Mouse (Mus musculus) MEL (cell line): ENCODE results near the gene Atg4a-ps. TPM values are rescaled to one million over a fixed set of nuclear protein-coding genes. Genes with fewer than 3 reads are reported as not detected.

Experiments
- DNase-seq: peaks from one replicate; pipeline ENCODE4 v3.0.0; 2011; ENCODE audit warnings: low read depth, low spot score
- H3K27ac ChIP-seq: 2 replicates; pipeline ENCODE4 v1.5.1; 2012; ENCODE audit warnings: low read depth, mild to moderate bottlenecking, control low read depth, low read length, moderate library complexity; ENCODE audit not compliant: control insufficient read depth
- H3K27me3 ChIP-seq, 2 experiments: fragments of 150-350 bp in 1 of 2; sonication (generic) in 1 of 2; 2 replicates each; pipeline ENCODE4 v1.6.1; 2012; ENCODE audit warnings: low read length in 2 of 2, mild to moderate bottlenecking in 2 of 2, improper control_type of control experiment in 1 of 2, moderate library complexity in 1 of 2; ENCODE audit not compliant: insufficient read depth in 2 of 2, control insufficient read depth in 1 of 2
- H3K36me3 ChIP-seq, 2 experiments: 2 replicates each; pipeline ENCODE4 v1.6.1; 2012 to 2014; ENCODE audit warnings: low read length in 2 of 2, improper control_type of control experiment in 1 of 2, inconsistent platforms in 1 of 2, mild to moderate bottlenecking in 1 of 2; ENCODE audit not compliant: insufficient read depth in 2 of 2, control insufficient read depth in 1 of 2
- H3K4me1 ChIP-seq, 2 experiments: fragments of 150-350 bp in 1 of 2; sonication (generic) in 1 of 2; 2 replicates each; pipeline ENCODE4 v1.6.1; 2012; ENCODE audit warnings: low read length in 2 of 2, improper control_type of control experiment in 1 of 2, mild to moderate bottlenecking in 1 of 2; ENCODE audit not compliant: insufficient read depth in 2 of 2, control insufficient read depth in 1 of 2
- H3K4me3 ChIP-seq, 2 experiments: fragments of 150-350 bp in 1 of 2; sonication (generic) in 1 of 2; 2 replicates each; pipeline ENCODE4 v1.5.1; 2012; ENCODE audit warnings: low read depth in 2 of 2, low read length in 2 of 2, mild to moderate bottlenecking in 2 of 2, moderate library complexity in 2 of 2, control low read depth in 1 of 2, improper control_type of control experiment in 1 of 2; ENCODE audit not compliant: control insufficient read depth in 1 of 2, insufficient read depth in 1 of 2
- H3K79me2 ChIP-seq: 2 replicates; pipeline ENCODE4 v1.6.1; 2012; ENCODE audit warnings: mild to moderate bottlenecking, low read length, moderate library complexity; ENCODE audit not compliant: control insufficient read depth, poor library complexity, insufficient read depth
- H3K9ac ChIP-seq: 2 replicates; pipeline ENCODE4 v1.6.1; 2012; ENCODE audit warnings: low read depth, mild to moderate bottlenecking, control low read depth, low read length, moderate library complexity; ENCODE audit not compliant: control insufficient read depth, poor library complexity, severe bottlenecking
- H3K9me3 ChIP-seq: fragments of 150-350 bp; sonication (generic); replicated peaks from 2 replicates; pipeline ENCODE4 v1.6.1; 2012; ENCODE audit warnings: mild to moderate bottlenecking, low read length, improper control_type of control experiment, moderate library complexity; ENCODE audit not compliant: insufficient read depth
- BHLHE40 ChIP-seq: IDR thresholded peaks from 2 replicates; pipeline ENCODE4 v1.6.1; 2012; ENCODE audit warnings: low read depth, mild to moderate bottlenecking, inconsistent platforms, low read length, improper control_type of control experiment, borderline replicate concordance
- CTCF ChIP-seq, 3 experiments: IDR thresholded peaks in 2 of 3; conservative IDR thresholded peaks in 1 of 3; 2 replicates each; pipeline ENCODE4 v1.5.1; 2011 to 2012; ENCODE audit warnings: low read length in 3 of 3, low read depth in 2 of 3, mild to moderate bottlenecking in 2 of 3, improper control_type of control experiment in 1 of 3, inconsistent platforms in 1 of 3, mixed read lengths in 1 of 3, moderate library complexity in 1 of 3; ENCODE audit not compliant: control insufficient read depth in 1 of 3, insufficient read depth in 1 of 3, poor library complexity in 1 of 3, severe bottlenecking in 1 of 3
- EP300 ChIP-seq, 2 experiments: IDR thresholded peaks; 2 replicates each; pipeline ENCODE4 v1.6.1; 2011; ENCODE audit warnings: improper control_type of control experiment in 2 of 2, low read length in 2 of 2, low read depth in 1 of 2, mild to moderate bottlenecking in 1 of 2
- ETS1 ChIP-seq: IDR thresholded peaks from 2 replicates; pipeline ENCODE4 v1.6.1; 2012; ENCODE audit warnings: low read depth, mild to moderate bottlenecking, inconsistent platforms, low read length, improper control_type of control experiment, moderate library complexity
- HCFC1 ChIP-seq: IDR thresholded peaks from 2 replicates; pipeline ENCODE4 v1.6.1; 2012; ENCODE audit warnings: low read depth, mild to moderate bottlenecking, inconsistent platforms, low read length, improper control_type of control experiment, moderate library complexity
- JUND ChIP-seq: IDR thresholded peaks from 2 replicates; pipeline ENCODE4 v1.6.1; 2011; ENCODE audit warnings: low read depth, mild to moderate bottlenecking, improper control_type of control experiment, low read length
- MAZ ChIP-seq: IDR thresholded peaks from 2 replicates; pipeline ENCODE4 v1.6.1; 2012; ENCODE audit warnings: low read depth, mild to moderate bottlenecking, inconsistent platforms, low read length, improper control_type of control experiment
- MYB ChIP-seq: IDR thresholded peaks from 2 replicates; pipeline ENCODE4 v1.6.1; 2011; ENCODE audit warnings: mild to moderate bottlenecking, low read depth, low read length, improper control_type of control experiment
- NELFE ChIP-seq: IDR thresholded peaks from 2 replicates; pipeline ENCODE4 v1.6.1; 2011; ENCODE audit warnings: low read depth, low read length, improper control_type of control experiment
- NRF1 ChIP-seq: IDR thresholded peaks from 2 replicates; pipeline ENCODE4 v1.6.1; 2014; ENCODE audit warnings: low read depth, mild to moderate bottlenecking, inconsistent platforms, low read length, improper control_type of control experiment, moderate library complexity; ENCODE audit not compliant: poor library complexity, insufficient read depth, severe bottlenecking
- POLR2A ChIP-seq, 2 experiments: IDR thresholded peaks; 2 replicates each; pipeline ENCODE4 v1.6.1; 2011 to 2012; ENCODE audit warnings: low read length in 2 of 2, mild to moderate bottlenecking in 2 of 2, control low read depth in 1 of 2, improper control_type of control experiment in 1 of 2, low read depth in 1 of 2, moderate library complexity in 1 of 2; ENCODE audit not compliant: control insufficient read depth in 1 of 2, insufficient read depth in 1 of 2, poor library complexity in 1 of 2
- POLR2AphosphoS5 ChIP-seq: IDR thresholded peaks from 2 replicates; pipeline ENCODE4 v1.6.1; 2012; ENCODE audit warnings: low read depth, borderline replicate concordance, mild to moderate bottlenecking, inconsistent platforms, low read length, moderate library complexity, mixed read lengths
- RCOR1 ChIP-seq: IDR thresholded peaks from 2 replicates; pipeline ENCODE4 v1.6.1; 2012; ENCODE audit warnings: low read depth, mild to moderate bottlenecking, inconsistent platforms, low read length, improper control_type of control experiment
- TAL1 ChIP-seq: IDR thresholded peaks from 2 replicates; pipeline ENCODE4 v1.6.1; 2012; ENCODE audit warnings: mild to moderate bottlenecking, inconsistent platforms, low read length, moderate library complexity, mixed read lengths
- TBP ChIP-seq: IDR thresholded peaks from 2 replicates; pipeline ENCODE4 v1.8.0; 2011; ENCODE audit warnings: low read depth, low read length, improper control_type of control experiment
- polyA plus RNA-seq, 2 experiments: library from polyadenylated mRNA; stranded (reverse) in 1 of 2; unstranded in 1 of 2; fragments of >175 nt in 1 of 2; fragments of >200 nt in 1 of 2; gene quantifications; 2 replicates each; pipeline versions ENCODE4 v1.2.1 to v1.2.4; 2012; ENCODE audit warnings: low replicate concordance in 2 of 2, low read depth in 1 of 2; ENCODE audit not compliant: insufficient read length in 2 of 2, insufficient read depth in 1 of 2, missing spikeins in 1 of 2
- total RNA-seq: library from RNA; depleted of rRNA; stranded (reverse); fragments of 300-350 nt; gene quantifications from 2 replicates; pipeline ENCODE4 v1.2.3, GENCODE M21; 2012

Atg4a-ps gene
- total and polyA plus RNA-seq, 3 experiments: 0.81 to 3.4 TPM; not detected in 1

DNA sequence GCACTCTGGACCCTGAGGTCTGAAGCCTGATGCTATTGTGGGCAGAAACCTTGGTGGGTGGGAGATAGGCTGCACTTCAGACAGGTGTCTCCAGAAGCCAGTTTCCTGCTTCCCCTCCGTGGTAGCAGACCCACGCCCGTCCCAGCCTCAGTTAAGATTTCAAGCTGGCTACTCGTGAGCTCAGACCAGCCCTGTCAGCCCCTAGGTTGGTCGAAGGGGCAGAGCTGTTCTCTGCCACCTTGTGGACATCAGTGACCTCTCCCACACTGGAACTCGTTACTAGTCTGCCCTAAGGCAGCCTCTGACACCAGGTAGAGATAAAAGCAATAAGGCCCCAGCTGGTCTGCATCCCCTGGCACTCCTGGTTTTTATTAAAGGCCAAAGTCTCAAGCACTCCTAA is 28.9 kb downstream of the Atg4a-ps start:
- no peaks in the 10 kb centered on the region for H3K4me1 ChIP-seq
- H3K9me3 ChIP-seq: no peaks in the 10 kb centered on the region
- TF ChIP-seq BHLHE40 (no peak), MAZ (no peak), EP300 (IDR thresholded peaks at IDR 0.05; ENCODE audit: low read depth in 1 of 2, low read length in 2 of 2) (no peak), RCOR1 (no peak), TBP (no peak), HCFC1 (no peak), CTCF (IDR thresholded peaks at IDR 0.05 in 2 of 3, conservative IDR thresholded peaks at IDR 0.05 in 1 of 3; ENCODE audit: control insufficient read depth in 1 of 3, insufficient read depth in 1 of 3, low read depth in 2 of 3, low read length in 3 of 3, poor library complexity in 1 of 3, severe bottlenecking in 1 of 3) (no peak), POLR2AphosphoS5 (no peak), NRF1 (no peak), MYB (no peak), JUND (no peak), TAL1 (no peak), ETS1 (no peak), POLR2A (IDR thresholded peaks at IDR 0.05; ENCODE audit: control insufficient read depth in 1 of 2, insufficient read depth in 1 of 2, low read depth in 1 of 2, low read length in 2 of 2, poor library complexity in 1 of 2) (no peak)
- TF ChIP-seq, all 39 proteins: peak for 0
- H3K79me2 ChIP-seq: no peaks in the 10 kb centered on the region
- H3K4me3 ChIP-seq: no peak overlapping the region
- H3K36me3 ChIP-seq: no peaks in the 10 kb centered on the region
- no peak overlapping the region for H3K27ac ChIP-seq
- DNase-seq: no peak
- H3K27me3 ChIP-seq: no peaks in the 10 kb centered on the region; a peak in 1 of 4 replicates
- no peak overlapping the region for H3K9ac ChIP-seq

- no peaks in the 10 kb centered on the region for H3K4me1 ChIP-seq
- H3K79me2 ChIP-seq: no peaks in the 10 kb centered on the region
- H3K36me3 ChIP-seq: no peaks in the 10 kb centered on the region
- DNase-seq: no peak
- no peak overlapping the region for H3K4me3 ChIP-seq
- H3K27me3 ChIP-seq: no peaks in the 10 kb centered on the region; a peak in 1 of 4 replicates
- TF ChIP-seq EP300 (IDR thresholded peaks at IDR 0.05; ENCODE audit: low read depth in 1 of 2, low read length in 2 of 2): no peak
- no peak for TF ChIP-seq NRF1
- TF ChIP-seq ETS1: no peak
- TF ChIP-seq, all 39 proteins: peak for 0
- Histone ChIP-seq H3K27ac (no peak overlapping the region), H3K9me3 (no peaks in the 10 kb centered on the region), H3K9ac (no peak overlapping the region)
These were observed 30.2 kb downstream of the Atg4a-ps start for GRCm38 (mm10) chr3:103615621-103616020.

DNA sequence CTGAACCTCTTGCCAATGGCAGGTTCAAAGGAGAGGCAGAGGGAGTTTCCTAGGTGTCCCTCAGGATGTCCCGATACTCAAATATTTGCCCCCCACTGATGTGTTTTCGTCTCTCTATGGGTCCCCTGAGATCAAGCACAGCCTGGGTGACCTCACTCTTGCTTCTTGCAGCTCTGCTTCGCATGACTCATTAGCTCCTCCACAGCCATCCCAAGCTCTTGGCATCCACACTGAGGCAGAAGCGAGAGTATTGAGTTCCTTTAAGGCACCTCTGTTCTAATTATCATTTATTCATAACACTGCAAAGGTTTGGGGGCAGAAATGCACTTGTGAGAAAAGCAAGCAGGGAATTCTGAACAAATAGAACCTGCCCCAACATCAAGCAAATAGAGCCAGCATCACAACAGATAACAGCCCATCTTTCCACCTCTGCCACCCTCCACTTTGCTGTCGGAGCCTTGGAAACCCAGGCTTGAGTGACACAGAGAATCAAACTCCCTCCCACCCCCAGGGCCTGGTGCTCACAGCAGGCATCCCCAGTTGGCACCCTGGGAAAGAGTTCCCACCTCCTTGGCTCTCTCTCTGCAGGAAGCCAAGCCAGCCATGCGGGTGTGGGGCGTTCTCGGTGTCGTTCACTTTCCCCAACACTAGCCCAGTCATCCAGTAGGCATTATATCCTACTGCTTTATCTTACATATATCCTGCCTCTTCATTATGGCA is 33.1 kb downstream of the Atg4a-ps start:
- no peak for DNase-seq
- no peaks in the 10 kb centered on the region for H3K4me1 ChIP-seq

More for the DNA sequence above, 33.1 kb downstream of the Atg4a-ps start:
- no peaks in the 10 kb centered on the region for H3K27me3 ChIP-seq
- H3K27ac ChIP-seq: no peak overlapping the region
- H3K79me2 ChIP-seq: no peaks in the 10 kb centered on the region
- no peak overlapping the region for H3K9ac ChIP-seq
- H3K9me3 ChIP-seq: no peaks in the 10 kb centered on the region
- TF ChIP-seq NELFE: no peak
- TF ChIP-seq, all 39 proteins: peak for 0
- Histone ChIP-seq H3K4me3 (no peak overlapping the region), H3K36me3 (no peaks in the 10 kb centered on the region)
